In genomic region chr6:57520749-57521652, GRCm38 (mm10) we compare ENCODE assay signal across 17 mouse cellular contexts.
"Had no signal": no experiment of that assay in that cellular context is flagged by ENCODE, and none has a peak within 500 bp of the region (broad histone marks: within the 10 kb centered on the region; RNA-seq: fewer than 3 reads in every experiment).

No protein-coding gene starts in this region.

- H3K4me2 ChIP-seq: limb, embryonic 13.5 days; neural tube, embryonic 13.5 days; stomach, embryonic 15.5 days had no signal

- H3K36me3 ChIP-seq: midbrain, embryonic 10.5 days; neural tube, embryonic 13.5 days had no signal

- DNase-seq: kidney, adult 11 months; kidney, postnatal 10 days; kidney, postnatal 4 days; left cerebral cortex, postnatal 4 days; lung, adult 18-20 months; midbrain, embryonic 14.5 days; right cerebral cortex, adult 18-20 months; right cerebral cortex, postnatal 25 days; thymus, adult 2 months; thymus, postnatal 4 days had no signal

- H3K4me1 ChIP-seq: limb, embryonic 13.5 days; midbrain, embryonic 10.5 days; neural tube, embryonic 13.5 days; stomach, embryonic 15.5 days had no signal

- H3K9ac ChIP-seq: limb, embryonic 13.5 days; liver, embryonic 14.5 days; neural tube, embryonic 13.5 days; stomach, embryonic 15.5 days had no signal

- H3K27me3 ChIP-seq: limb, embryonic 13.5 days; neural tube, embryonic 13.5 days; stomach, embryonic 15.5 days had no signal

- H3K27ac ChIP-seq: hindbrain, postnatal 0 days; layer of hippocampus, adult 2 months; limb, embryonic 13.5 days; liver, embryonic 14.5 days; midbrain, embryonic 10.5 days; neural tube, embryonic 13.5 days; stomach, embryonic 15.5 days had no signal

- ATAC-seq: hindbrain, postnatal 0 days had no signal

- H3K9me3 ChIP-seq: limb, embryonic 13.5 days; midbrain, embryonic 10.5 days; neural tube, embryonic 13.5 days; stomach, embryonic 15.5 days had no signal

- H3K4me3 ChIP-seq: layer of hippocampus, adult 2 months; limb, embryonic 13.5 days; midbrain, embryonic 10.5 days; neural tube, embryonic 13.5 days; stomach, embryonic 15.5 days had no signal
